Mouse (Mus musculus): ENCODE results near the gene Ano10. TPM values are rescaled to one million over a fixed set of nuclear protein-coding genes. Genes with fewer than 3 reads are reported as not detected.
"Not testable (repeated sequence)": the region's sequence is repeated elsewhere in the genome, so short reads cannot be mapped to it uniquely, and the experiment has no call there.

Gene Ano10
- polyA plus RNA-seq, 1 experiment from 2014 or later = 33.9 TPM

- H3K36me3 ChIP-seq; H3K27ac ChIP-seq (replicated peaks); H3K4me3 ChIP-seq; H3K9me3 ChIP-seq (replicated peaks); DNase-seq (ENCODE audit: low spot score): not testable (repeated sequence)
- Histone ChIP-seq H3K4me1 (peaks cover 13% of the 10 kb centered on the region), H3K27me3 (ENCODE audit: low read depth, poor library complexity, severe bottlenecking) (0 out of 2 replicates have a peak, but pooled peaks cover 10% of the 10 kb centered on the region)
- WGBS = 82% methylated on average over 1 of the region's 1 CpGs
These were observed 18.9 kb upstream of the Ano10 start for GRCm38 (mm10) chr9:122313128-122313527.

- H3K4me1 ChIP-seq = peaks cover 13% of the 10 kb centered on the region
- H3K36me3 ChIP-seq = no peaks in the 10 kb centered on the region
- WGBS = 92% methylated on average over 7 of the region's 7 CpGs
- H3K27ac ChIP-seq (replicated peaks) = no peak overlapping the region
- DNase-seq (ENCODE audit: low spot score) = no peak
- H3K27me3 ChIP-seq (ENCODE audit: low read depth, poor library complexity, severe bottlenecking) = 0 out of 2 replicates have a peak, but pooled peaks cover 10% of the 10 kb centered on the region
- no peaks in the 10 kb centered on the region for H3K9me3 ChIP-seq (replicated peaks)
- H3K4me3 ChIP-seq = no peak overlapping the region
These were observed 18.2 kb upstream of the Ano10 start for GRCm38 (mm10) chr9:122312296-122312990.

GRCm38 (mm10) chr9:122311051-122311760 is 17.0 kb upstream of the Ano10 start:
- Histone ChIP-seq H3K9me3 (replicated peaks) (no peaks in the 10 kb centered on the region), H3K27me3 (ENCODE audit: low read depth, poor library complexity, severe bottlenecking) (0 out of 2 replicates have a peak, but pooled peaks cover 10% of the 10 kb centered on the region), H3K4me3 (peak overlapping the region; percentile 56), H3K4me1 (peaks cover 13% of the 10 kb centered on the region), H3K27ac (replicated peaks) (peak overlapping the region; percentile 87), H3K36me3 (no peaks in the 10 kb centered on the region)
- WGBS = 80% methylated on average over 7 of the region's 7 CpGs
- DNase-seq (ENCODE audit: low spot score) = no peak

GRCm38 (mm10) chr9:122310613-122311049 is 16.4 kb upstream of the Ano10 start:
- peaks cover 12% of the 10 kb centered on the region for H3K4me1 ChIP-seq
- H3K27me3 ChIP-seq (ENCODE audit: low read depth, poor library complexity, severe bottlenecking) = 0 out of 2 replicates have a peak, but pooled peaks cover 10% of the 10 kb centered on the region
- H3K36me3 ChIP-seq = no peaks in the 10 kb centered on the region
- peak overlapping the region; percentile 56 for H3K4me3 ChIP-seq
- 13% methylated on average over 18 of the region's 19 CpGs for WGBS
- H3K27ac ChIP-seq (replicated peaks) = peak overlapping the region; percentile 87
- peak; percentile 88 for DNase-seq (ENCODE audit: low spot score)
- H3K9me3 ChIP-seq (replicated peaks) = no peaks in the 10 kb centered on the region

- no peak overlapping the region for H3K4me3 ChIP-seq
- 77% methylated on average over 14 of the region's 14 CpGs for WGBS
- no peak overlapping the region for H3K27ac ChIP-seq (replicated peaks)
- peaks cover 8% of the 10 kb centered on the region for H3K4me1 ChIP-seq
- H3K9me3 ChIP-seq (replicated peaks) = no peaks in the 10 kb centered on the region
- no peaks in the 10 kb centered on the region for H3K36me3 ChIP-seq
- no peak for DNase-seq (ENCODE audit: low spot score)
- H3K27me3 ChIP-seq (ENCODE audit: low read depth, poor library complexity, severe bottlenecking) = 0 out of 2 replicates have a peak, but pooled peaks cover 10% of the 10 kb centered on the region
These were observed 15.1 kb upstream of the Ano10 start for GRCm38 (mm10) chr9:122309013-122309980.

- H3K36me3 ChIP-seq = no peaks in the 10 kb centered on the region
- no peak overlapping the region for H3K4me3 ChIP-seq
- H3K4me1 ChIP-seq = no peaks in the 10 kb centered on the region
- H3K27me3 ChIP-seq (ENCODE audit: low read depth, poor library complexity, severe bottlenecking) = 0 out of 2 replicates have a peak, but pooled peaks cover 10% of the 10 kb centered on the region
- WGBS = 85% methylated on average over 3 of the region's 3 CpGs
- H3K27ac ChIP-seq (replicated peaks) = no peak overlapping the region
- DNase-seq (ENCODE audit: low spot score) = no peak
- no peaks in the 10 kb centered on the region for H3K9me3 ChIP-seq (replicated peaks)
These were observed 11.1 kb upstream of the Ano10 start for GRCm38 (mm10) chr9:122305302-122305701.

- Histone ChIP-seq H3K27me3 (ENCODE audit: low read depth, poor library complexity, severe bottlenecking) (no peaks in the 10 kb centered on the region), H3K9me3 (replicated peaks) (no peaks in the 10 kb centered on the region), H3K36me3 (no peaks in the 10 kb centered on the region), H3K27ac (replicated peaks) (no peak overlapping the region), H3K4me1 (peaks cover 20% of the 10 kb centered on the region), H3K4me3 (no peak overlapping the region)
- 92% methylated on average over 5 of the region's 5 CpGs for WGBS
- DNase-seq (ENCODE audit: low spot score) = no peak
These were observed 1.9 kb upstream of the Ano10 start for GRCm38 (mm10) chr9:122296169-122296568.

GRCm38 (mm10) chr9:122295396-122295795 is 1.2 kb upstream of the Ano10 start:
- Histone ChIP-seq H3K4me3 (no peak overlapping the region), H3K4me1 (peaks cover 20% of the 10 kb centered on the region), H3K27ac (replicated peaks) (no peak overlapping the region), H3K9me3 (replicated peaks) (no peaks in the 10 kb centered on the region), H3K36me3 (no peaks in the 10 kb centered on the region), H3K27me3 (ENCODE audit: low read depth, poor library complexity, severe bottlenecking) (no peaks in the 10 kb centered on the region)
- DNase-seq (ENCODE audit: low spot score) = no peak

GRCm38 (mm10) chr9:122293865-122294241 is 370 bp downstream of the Ano10 start:
- H3K4me3 ChIP-seq = peak overlapping the region; percentile 81
- H3K27me3 ChIP-seq (ENCODE audit: low read depth, poor library complexity, severe bottlenecking) = no peaks in the 10 kb centered on the region
- H3K27ac ChIP-seq (replicated peaks) = peak overlapping the region; percentile 90
- WGBS = 0% methylated on average over 23 of the region's 23 CpGs
- no peak for DNase-seq (ENCODE audit: low spot score)
- H3K4me1 ChIP-seq = peaks cover 20% of the 10 kb centered on the region
- H3K9me3 ChIP-seq (replicated peaks) = no peaks in the 10 kb centered on the region
- H3K36me3 ChIP-seq = no peaks in the 10 kb centered on the region

GRCm38 (mm10) chr9:122290192-122290591 is 4.0 kb downstream of the Ano10 start:
- Histone ChIP-seq H3K4me3 (no peak overlapping the region), H3K4me1 (peaks cover 45% of the 10 kb centered on the region), H3K27me3 (ENCODE audit: low read depth, poor library complexity, severe bottlenecking) (no peaks in the 10 kb centered on the region), H3K36me3 (no peaks in the 10 kb centered on the region), H3K27ac (replicated peaks) (no peak overlapping the region), H3K9me3 (replicated peaks) (no peaks in the 10 kb centered on the region)
- 87% methylated on average over 2 of the region's 2 CpGs for WGBS
- no peak for DNase-seq (ENCODE audit: low spot score)

- Histone ChIP-seq H3K4me1 (peaks cover 44% of the 10 kb centered on the region), H3K36me3 (no peaks in the 10 kb centered on the region), H3K27me3 (ENCODE audit: low read depth, poor library complexity, severe bottlenecking) (no peaks in the 10 kb centered on the region), H3K9me3 (replicated peaks) (no peaks in the 10 kb centered on the region), H3K4me3 (no peak overlapping the region), H3K27ac (replicated peaks) (no peak overlapping the region)
- 22% methylated on average over 3 of the region's 3 CpGs for WGBS
- no peak for DNase-seq (ENCODE audit: low spot score)
These were observed 5.8 kb downstream of the Ano10 start for GRCm38 (mm10) chr9:122288416-122288815.

- H3K36me3 ChIP-seq = no peaks in the 10 kb centered on the region
- H3K9me3 ChIP-seq (replicated peaks) = no peaks in the 10 kb centered on the region
- no peaks in the 10 kb centered on the region for H3K27me3 ChIP-seq (ENCODE audit: low read depth, poor library complexity, severe bottlenecking)
- no peak overlapping the region for H3K4me3 ChIP-seq
- no peak for DNase-seq (ENCODE audit: low spot score)
- 90% methylated on average over 3 of the region's 3 CpGs for WGBS
- peaks cover 38% of the 10 kb centered on the region for H3K4me1 ChIP-seq
- no peak overlapping the region for H3K27ac ChIP-seq (replicated peaks)
These were observed 6.7 kb downstream of the Ano10 start for GRCm38 (mm10) chr9:122287526-122287925.

Data from midbrain, embryonic 10.5 days (tissue).